Mouse (Mus musculus): ENCODE results near the gene Arhgap36.

Arhgap36 gene

GRCm38 (mm10) chrX:49463442-49463970, at the start of gene Arhgap36:
Gene Arhgap36, plus strand, starts transcription at chrX:49463945.
- in situ Hi-C loops (cut with MboI; ENCODE audit: unreplicated experiment in 2 of 2), result no loop called here

- in situ Hi-C loops (cut with MboI; ENCODE audit: unreplicated experiment in 2 of 2), result no loop called here
Measured at GRCm38 (mm10) chrX:49457781-49458180, 6.0 kb upstream of the Arhgap36 start.

DNA sequence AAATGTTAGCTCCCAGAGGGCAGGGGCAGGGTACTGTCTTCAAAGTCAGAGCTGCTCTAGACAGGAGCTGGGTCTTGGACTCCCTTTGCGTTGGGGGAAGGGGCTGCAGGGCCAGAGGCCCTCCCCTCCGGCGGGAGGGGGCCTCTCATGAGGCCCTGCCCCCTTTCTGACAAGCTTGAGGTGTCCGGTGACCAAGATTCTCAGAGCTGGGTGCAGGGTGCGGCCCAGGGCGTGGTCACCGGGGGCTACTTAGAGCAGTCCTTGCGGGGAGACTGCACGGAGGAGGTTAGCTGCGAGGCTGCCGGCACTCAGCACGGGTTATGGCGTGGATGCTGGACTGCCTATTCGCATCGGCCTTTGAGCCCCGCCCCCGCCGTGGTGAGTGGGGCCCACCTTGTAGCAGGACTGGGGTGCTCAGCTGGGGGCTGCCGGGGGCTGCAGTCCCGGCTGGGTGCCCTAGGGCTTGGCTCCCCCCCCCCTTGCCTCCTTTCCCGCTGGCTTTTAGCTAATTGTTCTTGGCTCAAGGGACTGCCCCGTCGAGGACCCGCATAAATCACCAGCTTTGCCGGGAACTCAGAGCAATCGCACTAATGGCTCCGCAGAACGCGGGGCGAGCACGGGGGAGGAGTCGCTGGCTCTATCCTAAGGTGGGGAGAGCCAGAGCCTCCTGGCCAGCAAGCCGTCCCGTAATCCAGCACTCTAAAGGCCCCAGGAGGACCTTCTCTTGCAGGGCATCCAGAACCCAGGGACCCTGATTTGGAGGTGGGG, 6.7 kb downstream of the Arhgap36 start:
- in situ Hi-C loops (cut with MboI; ENCODE audit: unreplicated experiment in 2 of 2), result no loop called here

GRCm38 (mm10) chrX:49479968-49480809, 16.4 kb downstream of the Arhgap36 start:
- in situ Hi-C loops (cut with MboI; ENCODE audit: unreplicated experiment in 2 of 2), result no loop called here

- in situ Hi-C loops (cut with MboI; ENCODE audit: unreplicated experiment in 2 of 2), result no loop called here
Measured at GRCm38 (mm10) chrX:49480846-49481245, 17.1 kb downstream of the Arhgap36 start.

DNA sequence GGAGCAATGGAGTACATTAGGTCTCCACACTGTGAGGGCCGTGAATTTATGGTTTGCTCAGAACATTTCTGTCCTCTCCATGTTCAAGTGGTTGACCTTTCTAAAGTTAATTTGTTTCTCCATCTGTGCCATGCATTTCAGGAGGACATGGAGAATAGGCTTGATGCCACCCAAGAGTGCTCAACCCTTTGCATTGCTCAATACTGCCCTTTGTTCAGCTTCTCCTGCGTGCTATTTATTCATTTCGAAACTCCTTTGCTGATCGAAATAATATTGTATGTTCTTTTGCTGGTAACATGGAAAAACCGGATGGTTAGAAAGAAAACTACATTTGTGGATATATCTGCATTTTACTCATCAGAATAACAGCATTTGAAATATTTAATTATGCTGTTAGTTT, 25.4 kb downstream of the Arhgap36 start:
- in situ Hi-C loops (cut with MboI; ENCODE audit: unreplicated experiment in 2 of 2), result no loop called here

DNA sequence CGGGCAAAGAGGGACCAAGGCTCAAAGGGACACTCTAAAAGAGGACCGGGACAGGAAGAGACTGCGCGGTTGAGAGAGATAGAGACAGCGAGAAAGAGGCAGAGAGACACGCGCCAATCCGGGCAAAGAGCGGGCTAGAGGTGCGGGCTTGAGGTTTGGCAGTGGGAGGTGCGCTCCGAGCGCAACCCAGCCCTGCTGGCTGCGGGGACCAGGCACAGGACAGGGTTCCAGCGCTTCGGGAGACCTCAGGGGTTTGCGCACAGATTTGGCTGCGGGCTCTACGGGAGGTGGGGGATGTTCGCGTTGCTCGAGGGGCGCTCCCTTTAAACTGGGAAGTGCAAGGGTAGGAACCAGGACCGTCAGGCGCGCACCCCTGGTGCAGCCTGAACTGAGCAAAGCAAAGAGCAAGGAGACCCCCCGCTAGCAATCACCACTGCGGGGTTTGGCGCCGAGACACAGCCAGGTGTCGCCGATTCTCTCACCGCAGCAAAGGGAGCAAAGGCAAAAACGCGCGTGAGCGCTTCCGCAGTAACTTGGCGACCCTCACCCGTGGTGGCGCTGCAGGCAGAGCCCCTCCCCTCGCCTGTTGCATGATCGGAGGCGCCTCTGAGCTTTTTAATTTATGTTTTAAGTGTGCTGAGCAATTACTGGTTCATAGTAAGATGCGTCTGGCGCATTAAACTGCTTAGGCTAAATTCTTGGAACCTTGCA, 30.1 kb downstream of the Arhgap36 start:
- in situ Hi-C loops (cut with MboI; ENCODE audit: unreplicated experiment in 2 of 2), result no loop called here

Measured in v-Abl transformed pro-B cells (cell line).